Mouse (Mus musculus): ENCODE data around the gene Dusp2.

DNA sequence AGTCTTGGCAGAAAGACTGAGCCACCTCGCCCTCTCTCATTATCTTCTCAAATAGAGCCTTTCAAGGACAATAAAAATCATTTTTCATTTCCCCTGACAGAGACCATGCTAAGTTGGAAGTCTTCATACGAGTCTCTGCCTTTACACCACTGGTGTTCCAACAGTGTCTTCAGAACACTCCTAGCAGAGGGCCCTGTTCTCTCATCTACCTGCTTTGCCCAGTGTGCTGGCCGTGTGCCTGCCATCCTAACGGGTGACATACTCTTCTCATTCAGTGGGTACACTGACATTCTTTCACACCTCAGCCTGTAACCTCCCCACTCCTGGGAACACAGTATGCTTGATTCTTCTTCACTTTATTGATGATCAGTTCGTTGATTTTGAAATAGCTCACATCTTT, 19.5 kb upstream of the Dusp2 start:
- TF ChIP-seq HCFC1 (IDR thresholded peaks at IDR 0.05; ENCODE audit: borderline replicate concordance, insufficient read depth, low read length) = no peak
- no peak for TF ChIP-seq MAFK (IDR thresholded peaks at IDR 0.05; ENCODE audit: insufficient read depth, low read depth, low read length)
- no peak for TF ChIP-seq CHD2 (IDR thresholded peaks at IDR 0.05; ENCODE audit: low read depth, low read length)
